Mouse (Mus musculus): ENCODE data around the gene Hba-a1.

GRCm38 (mm10) chr11:32333235-32333634 lies 49.9 kb downstream of the Hba-a1 start:
- TF ChIP-seq CTCF (IDR thresholded peaks at IDR 0.05; ENCODE audit: control insufficient read depth, insufficient read depth, insufficient replicate concordance, low read depth, low read length) (no peak), POLR2A (IDR thresholded peaks at IDR 0.05; ENCODE audit: control insufficient read depth, low read depth, low read length) (no peak)
